Mouse (Mus musculus) MEL (cell line): ENCODE measurements around the gene Vcp.

Experiments used
- BHLHE40 ChIP-seq: IDR thresholded peaks from 2 replicates; pipeline ENCODE4 v1.6.1; 2012; ENCODE audit warnings: low read depth, mild to moderate bottlenecking, inconsistent platforms, low read length, improper control_type of control experiment, borderline replicate concordance
- CTCF ChIP-seq, 3 experiments: IDR thresholded peaks in 2 of 3; conservative IDR thresholded peaks in 1 of 3; 2 replicates each; pipeline ENCODE4 v1.5.1; 2011 to 2012; ENCODE audit warnings: low read length in 3 of 3, low read depth in 2 of 3, mild to moderate bottlenecking in 2 of 3, improper control_type of control experiment in 1 of 3, inconsistent platforms in 1 of 3, mixed read lengths in 1 of 3, moderate library complexity in 1 of 3; ENCODE audit not compliant: control insufficient read depth in 1 of 3, insufficient read depth in 1 of 3, poor library complexity in 1 of 3, severe bottlenecking in 1 of 3
- EP300 ChIP-seq, 2 experiments: IDR thresholded peaks; 2 replicates each; pipeline ENCODE4 v1.6.1; 2011; ENCODE audit warnings: improper control_type of control experiment in 2 of 2, low read length in 2 of 2, low read depth in 1 of 2, mild to moderate bottlenecking in 1 of 2

DNA sequence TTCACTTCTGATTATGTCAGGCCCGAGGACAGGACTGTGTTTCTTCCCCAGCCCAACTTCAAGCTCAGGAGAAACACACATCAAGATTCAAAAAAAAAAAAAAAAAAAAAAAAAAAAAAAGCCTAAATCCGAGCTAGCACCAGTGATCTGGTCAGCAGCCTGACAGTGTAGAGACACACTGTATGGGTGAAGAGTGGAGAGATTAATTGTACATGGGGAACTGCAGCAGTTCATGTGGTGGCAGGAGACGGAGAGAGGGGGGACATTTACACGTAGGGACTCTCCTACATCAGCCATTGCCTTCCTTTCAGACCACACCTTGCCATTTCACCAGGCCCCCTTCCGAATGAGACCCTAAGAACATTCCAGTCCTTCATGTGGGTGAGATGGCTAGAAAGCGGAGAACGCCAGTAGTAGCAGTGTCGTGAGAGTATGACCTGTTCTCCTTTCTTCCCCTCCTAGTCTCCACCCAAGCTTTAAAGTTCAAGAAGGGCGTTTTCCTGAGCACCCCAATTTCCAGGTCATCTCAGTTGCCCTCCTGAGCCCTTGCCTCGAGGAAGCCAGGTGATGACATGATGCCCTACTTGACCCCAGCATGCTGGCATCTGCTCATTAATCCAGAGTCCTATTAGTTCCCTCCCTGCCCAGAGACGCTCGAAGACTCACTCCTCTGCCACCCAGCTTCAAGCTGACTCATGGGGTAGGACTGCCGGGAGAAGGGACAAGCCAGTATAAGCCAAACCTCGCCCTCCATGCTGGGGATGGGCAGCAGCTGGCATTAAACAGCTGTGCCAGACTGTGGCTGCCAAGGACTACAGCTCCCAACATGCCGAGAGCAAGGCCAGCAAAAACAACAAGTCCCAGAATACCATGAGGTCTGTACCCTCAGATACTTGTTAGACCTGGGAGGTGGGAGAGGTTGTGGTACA lies 38.5 kb upstream of the Vcp start:
- no peak for TF ChIP-seq CTCF (IDR thresholded peaks at IDR 0.05 in 2 of 3, conservative IDR thresholded peaks at IDR 0.05 in 1 of 3; ENCODE audit: control insufficient read depth in 1 of 3, insufficient read depth in 1 of 3, low read depth in 2 of 3, low read length in 3 of 3, poor library complexity in 1 of 3, severe bottlenecking in 1 of 3)
- TF ChIP-seq EP300 (IDR thresholded peaks at IDR 0.05; ENCODE audit: low read depth in 1 of 2, low read length in 2 of 2) = 0 out of 4 replicates have a peak, but pooled peaks of 1 of the 2 experiments have one; percentile 5
- no peak for TF ChIP-seq BHLHE40
